Mouse (Mus musculus) E14TG2a.4 (cell line): ENCODE measurements around the gene Dlg4.

ENCODE experiments used
- CTCF ChIP-seq: conservative IDR thresholded peaks from 2 replicates; pipeline ENCODE4 v1.5.1; 2014; ENCODE audit warnings: low read length
- NANOG ChIP-seq: IDR thresholded peaks from 2 replicates; pipeline ENCODE4 v1.6.1; 2014; ENCODE audit warnings: borderline replicate concordance, low read length, mixed read lengths
- POU5F1 ChIP-seq: IDR thresholded peaks from 2 replicates; pipeline ENCODE4 v1.6.1; 2014; ENCODE audit warnings: low read length, borderline replicate concordance

GRCm38 (mm10) chr11:69976271-69976670, 40.5 kb upstream of the Dlg4 start:
- no peak for TF ChIP-seq CTCF
- TF ChIP-seq NANOG, result no peak
- TF ChIP-seq POU5F1, result no peak
